Mouse (Mus musculus): Measurements from ENCODE around the gene Zic1.

DNA sequence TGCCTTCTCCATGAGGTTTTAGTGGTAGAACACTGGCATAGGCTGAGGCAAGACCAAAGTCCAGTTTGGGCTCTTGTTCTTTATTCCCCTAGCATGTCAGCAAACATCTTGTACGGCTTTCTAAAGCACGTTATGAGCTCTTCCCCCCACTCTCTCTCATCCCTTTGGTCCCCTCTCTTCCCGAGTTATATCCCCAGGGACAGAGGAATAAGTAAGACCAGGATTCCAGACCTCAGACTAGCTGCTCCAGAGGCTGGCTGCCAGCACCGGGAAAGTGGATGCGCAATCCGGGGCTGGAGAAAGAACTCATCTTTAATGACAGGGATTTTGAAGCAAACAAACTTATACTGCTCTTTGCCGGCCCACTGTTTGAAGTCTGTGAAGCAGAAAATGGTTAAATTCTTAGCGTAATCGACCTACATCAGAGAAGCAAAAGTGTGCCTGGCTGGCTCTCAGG lies 14.9 kb upstream of the Zic1 start:
- no peak for TF ChIP-seq GATA1 (IDR thresholded peaks at IDR 0.05; ENCODE audit: borderline replicate concordance, low read length)
- TF ChIP-seq FLI1 (IDR thresholded peaks at IDR 0.05; ENCODE audit: low read length), result no peak

All from megakaryocyte, embryonic 14.5 days (primary cell).